Mouse (Mus musculus): ENCODE results near the gene Serpina3n. TPM values are rescaled to one million over a fixed set of nuclear protein-coding genes. Genes with fewer than 3 reads are reported as not detected.
A peak's percentile ranks its signal among the peaks of the same experiment; 100 is the strongest.

The Serpina3n gene
- polyA plus RNA-seq, 1 experiment from 2014 or later, result not detected

- WGBS, result 70% methylated on average over 2 of the region's 2 CpGs
- no peak overlapping the region for H3K4me3 ChIP-seq (replicated peaks)
- H3K36me3 ChIP-seq (replicated peaks), result no peaks in the 10 kb centered on the region
- no peak overlapping the region for H3K9ac ChIP-seq
- H3K4me2 ChIP-seq, result no peak overlapping the region
- H3K4me1 ChIP-seq, result no peaks in the 10 kb centered on the region
- no peak overlapping the region for H3K27ac ChIP-seq
- peaks cover 4% of the 10 kb centered on the region for H3K27me3 ChIP-seq
- no peak for ATAC-seq (ENCODE audit: low FRiP score)
- H3K9me3 ChIP-seq, result no peaks in the 10 kb centered on the region
Observed at GRCm38 (mm10) chr12:104414576-104414975, 8.0 kb downstream of the Serpina3n start.

- no peaks in the 10 kb centered on the region for H3K4me1 ChIP-seq
- H3K36me3 ChIP-seq (replicated peaks), result no peaks in the 10 kb centered on the region
- peaks cover 6% of the 10 kb centered on the region for H3K27me3 ChIP-seq
- ATAC-seq (ENCODE audit: low FRiP score), result no peak
- no peak overlapping the region for H3K4me3 ChIP-seq (replicated peaks)
- no peaks in the 10 kb centered on the region for H3K9me3 ChIP-seq
- WGBS, result 60% methylated on average over 6 of the region's 6 CpGs
- H3K27ac ChIP-seq, result no peak overlapping the region
- no peak overlapping the region for H3K9ac ChIP-seq
- H3K4me2 ChIP-seq, result no peak overlapping the region
Observed at GRCm38 (mm10) chr12:104415625-104416315, 9.2 kb downstream of the Serpina3n start.

- H3K4me3 ChIP-seq (replicated peaks), result peak overlapping the region; percentile 25
- ATAC-seq (ENCODE audit: low FRiP score), result peak; percentile 81
- H3K27ac ChIP-seq, result no peak overlapping the region
- no peaks in the 10 kb centered on the region for H3K9me3 ChIP-seq
- peak overlapping the region; percentile 51 for H3K4me2 ChIP-seq
- H3K4me1 ChIP-seq, result no peaks in the 10 kb centered on the region
- H3K27me3 ChIP-seq, result peaks cover 9% of the 10 kb centered on the region
- no peaks in the 10 kb centered on the region for H3K36me3 ChIP-seq (replicated peaks)
- 19% methylated on average over 15 of the region's 17 CpGs for WGBS
- H3K9ac ChIP-seq, result peak overlapping the region; percentile 12; the same call in 1 of the 2 replicates
Observed at GRCm38 (mm10) chr12:104418340-104419135, 12.0 kb downstream of the Serpina3n start.

GRCm38 (mm10) chr12:104419136-104419462, 12.6 kb downstream of the Serpina3n start:
- no peaks in the 10 kb centered on the region for H3K36me3 ChIP-seq (replicated peaks)
- WGBS, result 11% methylated on average over 2 of the region's 2 CpGs
- H3K27ac ChIP-seq, result no peak overlapping the region
- peaks cover 9% of the 10 kb centered on the region for H3K27me3 ChIP-seq
- H3K9ac ChIP-seq, result no peak overlapping the region
- H3K9me3 ChIP-seq, result no peaks in the 10 kb centered on the region
- peak; percentile 22; the same call in 1 of the 2 replicates for ATAC-seq (ENCODE audit: low FRiP score)
- no peaks in the 10 kb centered on the region for H3K4me1 ChIP-seq
- H3K4me2 ChIP-seq, result no peak overlapping the region
- no peak overlapping the region for H3K4me3 ChIP-seq (replicated peaks)

- Histone ChIP-seq H3K4me2 (no peak overlapping the region), H3K9ac (no peak overlapping the region), H3K27ac (no peak overlapping the region), H3K27me3 (peaks cover 7% of the 10 kb centered on the region), H3K4me3 (replicated peaks) (no peak overlapping the region), H3K36me3 (replicated peaks) (no peaks in the 10 kb centered on the region), H3K9me3 (no peaks in the 10 kb centered on the region), H3K4me1 (no peaks in the 10 kb centered on the region)
- 86% methylated on average over 11 of the region's 11 CpGs for WGBS
- no peak for ATAC-seq (ENCODE audit: low FRiP score)
Observed at GRCm38 (mm10) chr12:104422615-104423392, 16.3 kb downstream of the Serpina3n start.

GRCm38 (mm10) chr12:104425591-104425990, 19.1 kb downstream of the Serpina3n start:
- H3K9ac ChIP-seq, result no peak overlapping the region
- 84% methylated on average over 3 of the region's 3 CpGs for WGBS
- ATAC-seq (ENCODE audit: low FRiP score), result no peak
- H3K4me3 ChIP-seq (replicated peaks), result no peak overlapping the region
- H3K27me3 ChIP-seq, result 0 out of 2 replicates have a peak, but pooled peaks cover 5% of the 10 kb centered on the region
- no peaks in the 10 kb centered on the region for H3K4me1 ChIP-seq
- no peak overlapping the region for H3K4me2 ChIP-seq
- no peaks in the 10 kb centered on the region for H3K36me3 ChIP-seq (replicated peaks)
- H3K27ac ChIP-seq, result no peak overlapping the region
- H3K9me3 ChIP-seq, result no peaks in the 10 kb centered on the region

- H3K4me1 ChIP-seq, result no peaks in the 10 kb centered on the region
- H3K27ac ChIP-seq, result no peak overlapping the region
- WGBS, result 5% methylated on average over 7 of the region's 7 CpGs
- H3K4me2 ChIP-seq, result no peak overlapping the region
- 0 out of 2 replicates have a peak, but pooled peaks have one; percentile 39 for ATAC-seq (ENCODE audit: low FRiP score)
- H3K36me3 ChIP-seq (replicated peaks), result no peaks in the 10 kb centered on the region
- no peaks in the 10 kb centered on the region for H3K9me3 ChIP-seq
- no peak overlapping the region for H3K9ac ChIP-seq
- H3K27me3 ChIP-seq, result no peaks in the 10 kb centered on the region
- no peak overlapping the region for H3K4me3 ChIP-seq (replicated peaks)
Observed at GRCm38 (mm10) chr12:104426915-104427314, 20.4 kb downstream of the Serpina3n start.

- H3K4me3 ChIP-seq (replicated peaks), result no peak overlapping the region
- 59% methylated on average over 10 of the region's 10 CpGs for WGBS
- peaks cover 4% of the 10 kb centered on the region for H3K4me1 ChIP-seq
- H3K36me3 ChIP-seq (replicated peaks), result no peaks in the 10 kb centered on the region
- H3K27me3 ChIP-seq, result no peaks in the 10 kb centered on the region
- no peak overlapping the region for H3K4me2 ChIP-seq
- no peak overlapping the region for H3K27ac ChIP-seq
- ATAC-seq (ENCODE audit: low FRiP score), result no peak
- H3K9ac ChIP-seq, result no peak overlapping the region
- H3K9me3 ChIP-seq, result no peaks in the 10 kb centered on the region
Observed at GRCm38 (mm10) chr12:104431359-104431758, 24.8 kb downstream of the Serpina3n start.

- Histone ChIP-seq H3K9ac (no peak overlapping the region), H3K27me3 (no peaks in the 10 kb centered on the region), H3K4me1 (peaks cover 4% of the 10 kb centered on the region), H3K36me3 (replicated peaks) (no peaks in the 10 kb centered on the region), H3K4me2 (no peak overlapping the region), H3K4me3 (replicated peaks) (no peak overlapping the region), H3K27ac (no peak overlapping the region), H3K9me3 (no peaks in the 10 kb centered on the region)
- ATAC-seq (ENCODE audit: low FRiP score), result no peak
- 14% methylated on average over 7 of the region's 7 CpGs for WGBS
Observed at GRCm38 (mm10) chr12:104433214-104433613, 26.7 kb downstream of the Serpina3n start.

- Histone ChIP-seq H3K9me3 (no peaks in the 10 kb centered on the region), H3K4me2 (no peak overlapping the region), H3K27me3 (peaks cover 6% of the 10 kb centered on the region; the same call in 1 of the 2 replicates), H3K4me3 (replicated peaks) (no peak overlapping the region), H3K9ac (no peak overlapping the region), H3K27ac (no peak overlapping the region), H3K36me3 (replicated peaks) (no peaks in the 10 kb centered on the region), H3K4me1 (peaks cover 4% of the 10 kb centered on the region)
- no peak for ATAC-seq (ENCODE audit: low FRiP score)
- 80% methylated on average over 20 of the region's 20 CpGs for WGBS
Observed at GRCm38 (mm10) chr12:104433951-104434735, 27.6 kb downstream of the Serpina3n start.

- peak; percentile 65; the same call in 1 of the 2 replicates for ATAC-seq (ENCODE audit: low FRiP score)
- 0 out of 2 replicates have a peak overlapping the region, but pooled peaks have one; percentile 21 for H3K9ac ChIP-seq
- H3K27ac ChIP-seq, result no peak overlapping the region
- no peak overlapping the region for H3K4me2 ChIP-seq
- no peaks in the 10 kb centered on the region for H3K4me1 ChIP-seq
- WGBS, result 10% methylated on average over 22 of the region's 22 CpGs
- no peaks in the 10 kb centered on the region for H3K36me3 ChIP-seq (replicated peaks)
- H3K27me3 ChIP-seq, result peaks cover 10% of the 10 kb centered on the region
- H3K4me3 ChIP-seq (replicated peaks), result no peak overlapping the region
- H3K9me3 ChIP-seq, result no peaks in the 10 kb centered on the region
Observed at GRCm38 (mm10) chr12:104440087-104440760, 33.7 kb downstream of the Serpina3n start.

Data from forebrain, embryonic 12.5 days (tissue).